Mouse (Mus musculus) lung, postnatal 0 days (tissue): ENCODE data around the gene Idh1.

ENCODE experiments used
- CTCF ChIP-seq: IDR thresholded peaks from 2 replicates; pipeline ENCODE4 v1.5.1; 2016; ENCODE audit warnings: antibody characterized with exemption, mild to moderate bottlenecking
- EP300 ChIP-seq: IDR thresholded peaks from 2 replicates; pipeline ENCODE4 v1.6.1; 2016; ENCODE audit warnings: antibody characterized with exemption, mild to moderate bottlenecking, control low read depth

- TF ChIP-seq CTCF: peak; percentile 41
- peak; percentile 45; the same call in 1 of the 2 replicates for TF ChIP-seq EP300
Observed at GRCm38 (mm10) chr1:65186287-65187073, at the start of gene Idh1, which contains the start of gene Pikfyve.
